Mouse (Mus musculus) heart, embryonic 11.5 days (tissue): ENCODE data around the gene Mmp7. TPM values are rescaled to one million over a fixed set of nuclear protein-coding genes. Genes with fewer than 3 reads are reported as not detected.

Source experiments
- ATAC-seq: fragments of 200-750 bp; cut with Nextera tagmentation; replicated peaks from 2 replicates; pipeline ENCODE4 v1.8.0; 2017; ENCODE audit warnings: moderate library complexity; ENCODE audit not compliant: insufficient number of reproducible peaks, low FRiP score, low TSS enrichment
- H3K27ac ChIP-seq: fragments of 300-500 bp; sonication (generic); 2 replicates; pipeline ENCODE4 v1.5.1; 2014; ENCODE audit warnings: mild to moderate bottlenecking, low read depth, low read length
- H3K27me3 ChIP-seq: fragments of 300-500 bp; sonication (generic); 2 replicates; pipeline ENCODE4 v1.6.1; 2014; ENCODE audit warnings: mild to moderate bottlenecking, low read length, mixed read lengths; ENCODE audit not compliant: control insufficient read depth, insufficient read depth
- H3K36me3 ChIP-seq: fragments of 300-500 bp; sonication (generic); 2 replicates; pipeline ENCODE4 v1.6.1; 2014; ENCODE audit warnings: mild to moderate bottlenecking, low read length, moderate library complexity, mixed read lengths; ENCODE audit not compliant: control insufficient read depth, insufficient read depth
- H3K4me1 ChIP-seq: fragments of 300-500 bp; sonication (generic); 2 replicates; pipeline ENCODE4 v1.6.1; 2014; ENCODE audit warnings: low read length; ENCODE audit not compliant: control insufficient read depth, insufficient read depth
- H3K4me2 ChIP-seq: fragments of 300-500 bp; sonication (generic); 2 replicates; pipeline ENCODE4 v1.6.1; 2014; ENCODE audit warnings: mild to moderate bottlenecking, moderate library complexity
- H3K4me3 ChIP-seq: fragments of 300-500 bp; sonication (generic); 2 replicates; pipeline ENCODE4 v1.5.1; 2014; ENCODE audit warnings: low read depth, low read length
- H3K9ac ChIP-seq: fragments of 300-500 bp; sonication (generic); 2 replicates; pipeline ENCODE4 v1.6.1; 2014; ENCODE audit warnings: mild to moderate bottlenecking, low read depth, low read length, moderate library complexity
- H3K9me3 ChIP-seq: fragments of 300-500 bp; sonication (generic); replicated peaks from 2 replicates; pipeline ENCODE4 v1.6.1; 2016; ENCODE audit warnings: low read length; ENCODE audit not compliant: control insufficient read depth
- WGBS: fragments of 180-500 bp; shearing (Covaris S2); extraction: QIAGEN DNeasy Blood & Tissue Kit; methylation state at CpG from one replicate; pipeline ENCODE4 v1.1.7; 2014; ENCODE audit not compliant: insufficient replicate concordance; 5-methylcytosine and 5-hydroxymethylcytosine counted together
- polyA plus RNA-seq: library from polyadenylated mRNA; unstranded; fragments of >200 nt; fragmentation: Nextera tagmentation; extraction: Ambion mirVana; gene quantifications from 2 replicates; pipeline ENCODE4 v1.2.1, GENCODE M21; 2014

Gene Mmp7
- not detected in 2 replicates for polyA plus RNA-seq

GRCm38 (mm10) chr9:7691790-7692189, at the start of gene Mmp7:
TSS of gene Mmp7 (plus strand) at chr9:7692090.
- no peak for ATAC-seq
- Histone ChIP-seq H3K4me1 (no peaks in the 10 kb centered on the region), H3K4me3 (no peak within 1 kb of the TSS), H3K36me3 (no peaks in the 10 kb centered on the region), H3K4me2 (no peak within 1 kb of the TSS), H3K9me3 (no peaks in the 10 kb centered on the region), H3K27me3 (no peaks in the 10 kb centered on the region), H3K9ac (no peak within 1 kb of the TSS), H3K27ac (no peak within 1 kb of the TSS)
- whole genome bisulfite sequencing = 78% methylated on average over 1 of the region's 1 CpGs

DNA sequence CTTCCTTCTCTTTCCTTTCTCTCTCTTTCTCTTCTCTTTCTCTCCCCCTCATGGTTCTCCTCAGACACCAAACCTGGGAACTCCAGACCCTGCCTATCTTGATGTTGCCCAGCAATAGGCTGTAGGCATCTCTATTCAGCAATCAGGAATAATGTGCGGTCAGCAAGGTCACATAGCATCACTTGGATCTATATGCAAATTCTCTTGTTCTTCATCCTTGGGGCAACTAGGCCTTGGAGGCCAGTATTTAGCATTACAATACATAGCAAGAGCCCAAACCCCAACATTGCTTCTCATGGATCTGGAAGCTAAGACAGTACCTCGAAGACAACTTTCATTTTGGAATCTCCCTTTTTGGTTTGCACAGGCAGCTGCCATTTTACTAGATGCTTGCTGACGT, 44.0 kb upstream of the Mmp7 start:
- 83% methylated on average over 3 of the region's 3 CpGs for WGBS
- H3K4me1 ChIP-seq = no peaks in the 10 kb centered on the region
- H3K9ac ChIP-seq = no peak overlapping the region
- no peaks in the 10 kb centered on the region for H3K27me3 ChIP-seq
- H3K4me3 ChIP-seq = no peak overlapping the region
- no peaks in the 10 kb centered on the region for H3K36me3 ChIP-seq
- H3K4me2 ChIP-seq = no peak overlapping the region
- ATAC-seq = no peak
- no peak overlapping the region for H3K27ac ChIP-seq
- no peaks in the 10 kb centered on the region for H3K9me3 ChIP-seq

DNA sequence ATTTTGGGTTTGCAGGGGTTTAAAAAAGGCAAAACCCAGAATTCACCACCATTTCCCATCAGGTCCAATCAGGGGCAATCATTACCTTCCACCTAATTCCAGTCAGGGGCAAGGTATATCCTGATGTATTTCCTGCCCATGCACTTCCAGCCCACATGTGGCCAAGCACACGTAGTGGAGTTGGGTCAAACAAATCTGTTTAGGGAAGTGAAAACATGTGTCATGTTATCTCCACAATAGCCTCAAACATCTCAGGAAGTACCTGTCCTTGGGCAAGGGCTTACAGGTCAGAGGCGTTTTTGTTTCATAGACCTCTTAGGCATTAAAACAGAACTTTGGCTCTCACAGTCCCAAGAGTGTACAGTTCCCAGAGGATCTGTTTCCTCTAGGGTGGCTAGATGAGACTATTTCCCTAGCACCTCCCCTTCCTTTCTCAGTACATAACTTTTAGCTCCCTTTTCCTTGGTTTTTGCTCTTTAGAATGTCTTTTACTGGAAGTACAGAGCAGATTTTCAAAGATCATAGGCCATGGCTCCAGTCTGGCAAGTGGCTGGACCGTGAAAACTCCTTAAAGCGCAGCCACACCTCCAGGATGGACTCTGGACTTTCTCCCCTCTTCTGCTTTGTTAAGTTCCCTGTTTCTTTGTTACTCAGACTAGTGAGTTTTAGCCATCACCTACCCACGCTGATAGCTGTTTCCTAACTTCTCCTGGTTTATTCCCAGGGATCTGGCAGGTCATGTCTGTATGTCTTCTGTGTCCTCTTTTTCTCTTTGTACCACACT, 41.3 kb upstream of the Mmp7 start:
- H3K27ac ChIP-seq = no peak overlapping the region
- H3K9ac ChIP-seq = no peak overlapping the region
- no peak overlapping the region for H3K4me3 ChIP-seq
- no peaks in the 10 kb centered on the region for H3K4me1 ChIP-seq
- H3K36me3 ChIP-seq = no peaks in the 10 kb centered on the region
- H3K4me2 ChIP-seq = no peak overlapping the region
- no peaks in the 10 kb centered on the region for H3K27me3 ChIP-seq
- ATAC-seq = no peak
- WGBS = 70% methylated on average over 5 of the region's 5 CpGs
- H3K9me3 ChIP-seq = no peaks in the 10 kb centered on the region

DNA sequence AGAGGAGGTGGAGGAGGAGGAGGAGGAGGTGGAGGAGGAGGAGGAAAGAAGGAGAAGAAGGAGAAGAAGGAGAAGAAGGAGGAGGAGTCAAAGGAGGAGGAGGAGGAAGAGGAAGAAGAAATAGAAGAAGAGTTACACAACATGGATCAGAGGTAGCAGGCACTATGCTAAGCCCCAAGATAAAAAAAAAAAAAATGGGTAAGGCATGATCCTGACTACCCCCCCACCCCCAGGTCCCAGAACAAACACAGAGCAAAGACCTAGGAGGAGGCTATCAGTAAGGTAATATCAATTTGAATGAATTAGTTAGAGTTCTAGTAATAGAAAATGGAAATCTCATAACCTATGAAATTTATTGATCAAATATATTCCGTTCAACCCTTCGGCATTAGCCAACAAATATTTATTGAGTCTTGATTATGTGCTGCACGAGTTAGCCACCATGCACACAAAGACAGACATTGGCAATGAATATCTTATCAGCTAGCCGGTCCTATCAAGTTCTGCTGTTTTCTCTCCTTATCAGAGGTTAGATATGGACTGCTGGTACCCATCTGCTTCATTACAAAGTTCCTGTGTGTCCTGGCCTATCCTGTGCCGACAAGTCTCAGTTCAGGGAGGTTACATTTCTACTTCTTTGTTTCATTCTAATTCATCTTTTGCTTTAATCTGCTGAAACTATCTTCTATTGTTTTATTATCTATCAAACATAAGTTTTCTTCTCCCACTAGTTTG, 39.4 kb upstream of the Mmp7 start:
- H3K9me3 ChIP-seq = no peaks in the 10 kb centered on the region
- ATAC-seq = no peak
- H3K36me3 ChIP-seq = no peaks in the 10 kb centered on the region
- 48% methylated on average over 5 of the region's 5 CpGs for WGBS
- no peaks in the 10 kb centered on the region for H3K27me3 ChIP-seq
- H3K4me1 ChIP-seq = no peaks in the 10 kb centered on the region
- H3K9ac ChIP-seq = no peak overlapping the region
- H3K4me2 ChIP-seq = no peak overlapping the region
- H3K27ac ChIP-seq = no peak overlapping the region
- H3K4me3 ChIP-seq = no peak overlapping the region

DNA sequence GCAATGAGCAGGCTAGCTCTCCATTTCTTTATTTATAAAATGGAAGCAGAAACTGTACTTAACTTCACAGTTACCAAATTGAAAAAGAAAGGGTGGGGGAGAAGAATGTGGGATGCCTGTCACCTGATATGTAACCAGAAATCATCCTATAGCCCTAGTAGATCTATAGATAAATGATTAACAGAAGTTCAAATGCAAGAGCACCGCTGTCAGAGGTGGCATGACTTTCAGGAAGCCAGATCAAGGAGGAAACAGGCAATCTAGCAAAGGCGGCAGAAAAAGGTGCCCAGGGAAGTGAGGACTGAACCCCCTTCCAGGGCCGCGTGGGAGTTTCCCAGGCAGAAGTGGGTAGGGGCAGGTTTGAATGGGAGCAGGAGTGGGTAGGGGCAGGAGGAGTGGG, 33.9 kb upstream of the Mmp7 start:
- no peak overlapping the region for H3K27ac ChIP-seq
- H3K36me3 ChIP-seq = no peaks in the 10 kb centered on the region
- H3K9ac ChIP-seq = no peak overlapping the region
- no peaks in the 10 kb centered on the region for H3K4me1 ChIP-seq
- no peak overlapping the region for H3K4me2 ChIP-seq
- no peaks in the 10 kb centered on the region for H3K9me3 ChIP-seq
- H3K4me3 ChIP-seq = no peak overlapping the region
- no peak for ATAC-seq
- 72% methylated on average over 4 of the region's 4 CpGs for WGBS
- H3K27me3 ChIP-seq = no peaks in the 10 kb centered on the region

DNA sequence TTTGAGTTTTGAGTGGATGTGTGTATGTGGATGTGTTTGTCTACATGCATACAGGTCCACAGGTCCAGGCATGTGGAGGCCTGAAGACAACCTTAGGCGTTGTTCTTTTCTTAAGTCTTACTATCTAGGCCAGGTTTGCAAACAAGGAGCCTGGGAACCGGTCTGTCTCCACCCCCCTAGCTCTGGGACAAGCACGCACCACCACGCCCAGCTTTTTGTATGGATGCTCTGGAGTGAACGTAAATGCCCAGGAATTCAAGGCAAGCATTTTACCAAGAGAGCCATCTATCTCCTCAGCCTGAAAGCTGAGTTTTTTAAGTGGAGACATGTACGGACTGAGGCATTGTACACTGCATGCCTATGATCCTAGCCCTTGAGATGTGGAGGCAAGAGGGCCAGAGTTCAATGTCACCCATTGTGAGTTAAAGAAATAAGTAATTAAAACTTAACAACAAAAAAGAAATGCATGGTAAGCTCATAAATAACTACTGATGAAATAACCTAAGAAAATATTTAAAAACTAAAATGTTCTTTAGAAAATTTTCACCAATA, 32.3 kb upstream of the Mmp7 start:
- no peak overlapping the region for H3K4me2 ChIP-seq
- ATAC-seq = no peak
- H3K27ac ChIP-seq = no peak overlapping the region
- H3K4me3 ChIP-seq = no peak overlapping the region
- H3K36me3 ChIP-seq = no peaks in the 10 kb centered on the region
- H3K9me3 ChIP-seq = no peaks in the 10 kb centered on the region
- H3K4me1 ChIP-seq = no peaks in the 10 kb centered on the region
- 79% methylated on average over 6 of the region's 6 CpGs for WGBS
- H3K9ac ChIP-seq = no peak overlapping the region
- no peaks in the 10 kb centered on the region for H3K27me3 ChIP-seq

GRCm38 (mm10) chr9:7661371-7661770, 30.5 kb upstream of the Mmp7 start:
- Histone ChIP-seq H3K27ac (no peak overlapping the region), H3K9me3 (no peaks in the 10 kb centered on the region), H3K36me3 (no peaks in the 10 kb centered on the region), H3K9ac (no peak overlapping the region), H3K27me3 (no peaks in the 10 kb centered on the region), H3K4me2 (no peak overlapping the region), H3K4me3 (no peak overlapping the region), H3K4me1 (no peaks in the 10 kb centered on the region)
- ATAC-seq = no peak
- WGBS = 93% methylated on average over 1 of the region's 1 CpGs

DNA sequence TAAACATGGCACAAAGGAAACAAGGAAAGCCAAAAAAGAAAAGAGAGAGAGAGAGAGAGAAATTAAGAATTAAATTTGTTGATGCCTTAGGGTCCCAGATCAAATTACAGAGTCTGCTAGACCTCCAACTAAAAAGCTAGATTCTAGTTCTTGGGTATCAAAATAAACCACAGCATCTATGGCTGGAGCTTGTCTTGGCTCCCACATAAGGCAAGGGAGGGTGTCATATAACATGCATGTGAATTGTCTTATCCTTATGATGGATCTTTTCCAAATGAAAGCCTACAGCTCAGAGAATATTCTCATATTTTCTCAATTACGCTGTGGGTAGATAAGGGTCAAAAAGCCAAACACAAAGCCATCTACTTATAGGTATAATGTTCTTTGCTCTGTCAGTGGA, 22.2 kb upstream of the Mmp7 start:
- no peak overlapping the region for H3K4me2 ChIP-seq
- H3K27me3 ChIP-seq = no peaks in the 10 kb centered on the region
- no peak overlapping the region for H3K9ac ChIP-seq
- no peaks in the 10 kb centered on the region for H3K36me3 ChIP-seq
- WGBS = 89% methylated on average over 1 of the region's 1 CpGs
- no peaks in the 10 kb centered on the region for H3K4me1 ChIP-seq
- H3K4me3 ChIP-seq = no peak overlapping the region
- no peak for ATAC-seq
- no peaks in the 10 kb centered on the region for H3K9me3 ChIP-seq
- H3K27ac ChIP-seq = no peak overlapping the region
